Mouse (Mus musculus) midbrain, postnatal 0 days (tissue): ENCODE data around the gene Gm26602. TPM values are rescaled to one million over a fixed set of nuclear protein-coding genes. Genes with fewer than 3 reads are reported as not detected.

ENCODE experiments used
- ATAC-seq: fragments of 200-750 bp; cut with Nextera tagmentation; 2 replicates; pipeline ENCODE4 v1.8.0; 2017; ENCODE audit warnings: moderate number of reproducible peaks, mild to moderate bottlenecking, moderate TSS enrichment, moderate library complexity; ENCODE audit not compliant: low FRiP score
- DNase-seq: peaks from one replicate; pipeline ENCODE4 v3.0.0-alpha.2; 2015; ENCODE audit warnings: low spot score
- H3K27ac ChIP-seq: fragments of 300-500 bp; sonication (generic); 2 replicates; pipeline ENCODE4 v1.5.1; 2014; ENCODE audit warnings: low read depth, mild to moderate bottlenecking, low read length, mixed read lengths
- H3K27me3 ChIP-seq: fragments of 300-500 bp; sonication (generic); 2 replicates; pipeline ENCODE4 v1.6.1; 2014; ENCODE audit warnings: low read length, control low read depth, mixed read lengths; ENCODE audit not compliant: insufficient read depth
- H3K36me3 ChIP-seq: fragments of 300-500 bp; sonication (generic); 2 replicates; pipeline ENCODE4 v1.6.1; 2014; ENCODE audit warnings: low read length, control low read depth, mixed read lengths; ENCODE audit not compliant: insufficient read depth
- H3K4me1 ChIP-seq: fragments of 300-500 bp; sonication (generic); 2 replicates; pipeline ENCODE4 v1.6.1; 2014; ENCODE audit warnings: mild to moderate bottlenecking, control low read depth, antibody characterized with exemption, low read length, mixed read lengths; ENCODE audit not compliant: insufficient read depth
- H3K4me2 ChIP-seq: fragments of 300-500 bp; sonication (generic); 2 replicates; pipeline ENCODE4 v1.6.1; 2014; ENCODE audit warnings: low read depth, mild to moderate bottlenecking, low read length, mixed read lengths; ENCODE audit not compliant: poor library complexity, severe bottlenecking
- H3K4me3 ChIP-seq: fragments of 300-500 bp; sonication (generic); 2 replicates; pipeline ENCODE4 v1.5.1; 2014; ENCODE audit warnings: low read depth, mild to moderate bottlenecking, low read length, moderate library complexity
- H3K9ac ChIP-seq: fragments of 300-500 bp; sonication (generic); replicated peaks from 2 replicates; pipeline ENCODE4 v1.6.1; 2014; ENCODE audit warnings: mild to moderate bottlenecking, low read length, moderate library complexity, mixed read lengths; ENCODE audit not compliant: poor library complexity, severe bottlenecking
- H3K9me3 ChIP-seq: fragments of 300-500 bp; sonication (generic); 2 replicates; pipeline ENCODE4 v1.6.1; 2016; ENCODE audit warnings: low read length, control low read depth
- CTCF ChIP-seq: IDR thresholded peaks from 2 replicates; pipeline ENCODE4 v1.5.1; 2016; ENCODE audit warnings: antibody characterized with exemption, mild to moderate bottlenecking
- whole genome bisulfite sequencing: fragments of 180-500 bp; shearing (Covaris S2); extraction: QIAGEN DNeasy Blood & Tissue Kit; methylation state at CpG from one replicate; pipeline ENCODE4 v1.1.7; 2014; 5-methylcytosine and 5-hydroxymethylcytosine counted together
- polyA plus RNA-seq: library from polyadenylated mRNA; unstranded; fragments of >200 nt; fragmentation: Nextera tagmentation; extraction: Ambion mirVana; gene quantifications from 2 replicates; pipeline ENCODE4 v1.2.1, GENCODE M21; 2015
- total RNA-seq: library from RNA; depleted of rRNA; stranded (reverse); fragments of >200 nt; gene quantifications from 2 replicates; pipeline ENCODE4 v1.2.3, GENCODE M21; 2014

The Gm26602 gene
- total and polyA plus RNA-seq, 2 experiments from 2014 or later, result 17.3 TPM; not detected in 1

- H3K9me3 ChIP-seq, result no peaks in the 10 kb centered on the region
- peak; percentile 69 for TF ChIP-seq CTCF
- peaks cover 33% of the 10 kb centered on the region for H3K36me3 ChIP-seq
- ATAC-seq (peak; percentile 59; the same call in 1 of the 2 replicates), DNase-seq (peak; percentile 73)
- no peaks in the 10 kb centered on the region for H3K27me3 ChIP-seq
- no peak overlapping the region for H3K4me2 ChIP-seq
- no peak overlapping the region for H3K4me3 ChIP-seq
- 0 out of 2 replicates have a peak overlapping the region, but pooled peaks have one; percentile 13 for H3K9ac ChIP-seq
- H3K27ac ChIP-seq, result 0 out of 2 replicates have a peak overlapping the region, but pooled peaks have one; percentile 3
- H3K4me1 ChIP-seq, result no peaks in the 10 kb centered on the region
- WGBS, result 15% methylated on average over 2 of the region's 2 CpGs
These were observed 9.7 kb upstream of the Gm26602 start for GRCm38 (mm10) chr10:79900951-79901410.

GRCm38 (mm10) chr10:79906712-79907111, 3.9 kb upstream of the Gm26602 start:
- H3K27ac ChIP-seq, result no peak overlapping the region
- peaks cover 30% of the 10 kb centered on the region for H3K36me3 ChIP-seq
- H3K9ac ChIP-seq, result no peak overlapping the region
- TF ChIP-seq CTCF, result no peak
- H3K27me3 ChIP-seq, result no peaks in the 10 kb centered on the region
- ATAC-seq (no peak), DNase-seq (no peak)
- H3K4me2 ChIP-seq, result no peak overlapping the region
- H3K9me3 ChIP-seq, result no peaks in the 10 kb centered on the region
- 94% methylated on average over 9 of the region's 9 CpGs for WGBS
- H3K4me3 ChIP-seq, result no peak overlapping the region
- no peaks in the 10 kb centered on the region for H3K4me1 ChIP-seq

GRCm38 (mm10) chr10:79907415-79907814, 3.2 kb upstream of the Gm26602 start:
- no peak overlapping the region for H3K9ac ChIP-seq
- TF ChIP-seq CTCF, result no peak
- H3K27ac ChIP-seq, result no peak overlapping the region
- no peaks in the 10 kb centered on the region for H3K27me3 ChIP-seq
- H3K4me3 ChIP-seq, result no peak overlapping the region
- ATAC-seq, result no peak
- no peak for DNase-seq
- 95% methylated on average over 10 of the region's 10 CpGs for WGBS
- no peak overlapping the region for H3K4me2 ChIP-seq
- H3K36me3 ChIP-seq, result peaks cover 35% of the 10 kb centered on the region
- H3K9me3 ChIP-seq, result no peaks in the 10 kb centered on the region
- H3K4me1 ChIP-seq, result no peaks in the 10 kb centered on the region

- DNase-seq, result peak; percentile 96
- H3K27me3 ChIP-seq, result no peaks in the 10 kb centered on the region
- no peak for TF ChIP-seq CTCF
- WGBS, result 2% methylated on average over 52 of the region's 52 CpGs
- H3K4me1 ChIP-seq, result no peaks in the 10 kb centered on the region
- peak within 1 kb of the TSS; percentile 47 for H3K4me3 ChIP-seq
- H3K9me3 ChIP-seq, result no peaks in the 10 kb centered on the region
- H3K9ac ChIP-seq, result peak within 1 kb of the TSS; percentile 69
- H3K4me2 ChIP-seq, result peak within 1 kb of the TSS; percentile 52
- H3K36me3 ChIP-seq, result peaks cover 28% of the 10 kb centered on the region
- H3K27ac ChIP-seq, result peak within 1 kb of the TSS; percentile 87
- ATAC-seq, result peak; percentile 90
These were observed 2.2 kb upstream of the Gm26602 start, which contains the start of gene Med16 for GRCm38 (mm10) chr10:79908167-79909091. TSS of gene Med16 (minus strand) at chr10:79908923.

GRCm38 (mm10) chr10:79909092-79909922, 1.3 kb upstream of the Gm26602 start:
- TF ChIP-seq CTCF, result no peak
- Histone ChIP-seq H3K4me3 (peak overlapping the region; percentile 47), H3K9ac (peak overlapping the region; percentile 51), H3K4me1 (no peaks in the 10 kb centered on the region; the same call in 1 of the 2 replicates), H3K4me2 (peak overlapping the region; percentile 37), H3K36me3 (peaks cover 28% of the 10 kb centered on the region), H3K27ac (peak overlapping the region; percentile 87), H3K27me3 (no peaks in the 10 kb centered on the region), H3K9me3 (no peaks in the 10 kb centered on the region)
- WGBS, result 21% methylated on average over 14 of the region's 14 CpGs
- ATAC-seq (peak; percentile 48), DNase-seq (peak; percentile 62)
